Mouse (Mus musculus): ENCODE data around the gene Ptbp1.

- no peak for TF ChIP-seq CTCF (IDR thresholded peaks at IDR 0.05; ENCODE audit: low read depth, low read length)
- TF ChIP-seq POLR2A (IDR thresholded peaks at IDR 0.05; ENCODE audit: insufficient read depth, low read length): no peak
Observed at GRCm38 (mm10) chr10:79824413-79824812, 29.8 kb upstream of the Ptbp1 start.
